Mouse (Mus musculus): ENCODE data around the gene Pfkfb4. TPM values are rescaled to one million over a fixed set of nuclear protein-coding genes. Genes with fewer than 3 reads are reported as not detected.
A peak's percentile ranks its signal among the peaks of the same experiment; 100 is the strongest.

Gene Pfkfb4
- total RNA-seq, 2 experiments from 2014 or later = 14.6 to 17.2 TPM

DNA sequence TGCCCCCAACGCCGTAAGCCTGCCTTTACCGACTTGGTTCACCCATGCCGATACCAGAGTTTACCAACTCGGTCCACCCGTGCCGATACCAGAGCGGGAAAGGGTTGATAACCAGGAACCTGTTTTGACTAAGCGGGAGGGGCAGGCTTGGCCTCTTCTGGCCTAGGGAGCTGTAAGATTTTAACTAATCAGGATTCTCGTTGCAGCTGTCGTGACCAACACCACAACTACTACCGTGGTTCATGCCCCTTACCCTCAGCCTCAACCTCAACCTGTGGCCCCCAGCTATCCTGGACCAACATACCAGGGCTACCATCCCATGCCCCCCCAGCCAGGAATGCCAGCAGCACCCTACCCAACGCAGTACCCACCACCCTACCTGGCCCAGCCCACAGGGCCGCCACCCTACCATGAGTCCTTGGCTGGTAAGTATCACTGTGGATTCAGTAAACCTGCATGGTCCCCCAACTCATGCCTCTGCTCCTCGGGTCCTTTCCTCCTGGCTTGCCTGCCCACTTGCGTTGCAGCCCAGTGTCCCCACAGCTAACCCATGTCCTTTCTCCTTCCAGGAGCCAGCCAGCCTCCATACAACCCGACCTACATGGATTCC lies 64.6 kb downstream of the Pfkfb4 start:
- DNase-seq (ENCODE audit: low spot score in 2 of 2) = no peak

DNA sequence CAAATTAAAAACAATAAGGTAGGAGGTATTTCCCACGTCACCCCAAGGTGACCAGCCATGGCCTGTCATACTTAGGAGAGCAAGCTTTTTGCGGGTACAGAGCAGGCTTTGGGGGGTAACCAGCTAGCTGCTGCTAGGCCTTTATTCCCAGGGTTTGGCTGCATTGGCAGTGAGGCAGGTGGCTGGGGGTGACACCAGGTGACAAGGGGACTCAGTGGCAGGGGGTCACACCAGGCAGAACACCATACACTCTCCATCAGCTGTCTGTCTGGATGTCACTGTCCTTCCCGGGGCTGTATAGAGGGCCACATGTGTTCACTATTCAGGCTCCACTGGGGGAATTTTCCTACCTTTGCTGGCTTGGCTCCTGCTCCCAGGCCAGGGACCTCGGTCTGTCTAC lies 65.3 kb downstream of the Pfkfb4 start:
- DNase-seq (ENCODE audit: low spot score in 2 of 2) = no peak

DNA sequence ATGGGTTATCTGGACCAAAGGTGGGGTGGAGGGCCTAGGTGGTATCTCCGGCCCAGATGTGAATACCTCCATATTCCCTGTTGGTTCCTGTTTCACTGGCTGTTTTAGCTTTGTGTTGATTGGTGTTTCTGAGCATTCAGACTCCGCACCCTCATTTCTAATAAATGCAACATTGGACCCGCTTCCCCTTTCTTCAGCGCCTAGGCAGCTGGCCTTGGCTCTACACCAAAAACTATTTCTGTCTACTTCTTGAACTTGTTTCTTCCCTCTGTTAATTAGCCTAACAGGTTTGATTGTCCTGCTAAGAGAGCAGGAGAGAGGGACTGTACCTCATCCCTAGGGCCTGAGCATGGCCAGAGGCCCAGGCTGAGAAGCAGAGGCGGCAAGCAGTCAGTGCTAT lies 66.0 kb downstream of the Pfkfb4 start:
- DNase-seq (ENCODE audit: low spot score in 2 of 2) = no peak

DNA sequence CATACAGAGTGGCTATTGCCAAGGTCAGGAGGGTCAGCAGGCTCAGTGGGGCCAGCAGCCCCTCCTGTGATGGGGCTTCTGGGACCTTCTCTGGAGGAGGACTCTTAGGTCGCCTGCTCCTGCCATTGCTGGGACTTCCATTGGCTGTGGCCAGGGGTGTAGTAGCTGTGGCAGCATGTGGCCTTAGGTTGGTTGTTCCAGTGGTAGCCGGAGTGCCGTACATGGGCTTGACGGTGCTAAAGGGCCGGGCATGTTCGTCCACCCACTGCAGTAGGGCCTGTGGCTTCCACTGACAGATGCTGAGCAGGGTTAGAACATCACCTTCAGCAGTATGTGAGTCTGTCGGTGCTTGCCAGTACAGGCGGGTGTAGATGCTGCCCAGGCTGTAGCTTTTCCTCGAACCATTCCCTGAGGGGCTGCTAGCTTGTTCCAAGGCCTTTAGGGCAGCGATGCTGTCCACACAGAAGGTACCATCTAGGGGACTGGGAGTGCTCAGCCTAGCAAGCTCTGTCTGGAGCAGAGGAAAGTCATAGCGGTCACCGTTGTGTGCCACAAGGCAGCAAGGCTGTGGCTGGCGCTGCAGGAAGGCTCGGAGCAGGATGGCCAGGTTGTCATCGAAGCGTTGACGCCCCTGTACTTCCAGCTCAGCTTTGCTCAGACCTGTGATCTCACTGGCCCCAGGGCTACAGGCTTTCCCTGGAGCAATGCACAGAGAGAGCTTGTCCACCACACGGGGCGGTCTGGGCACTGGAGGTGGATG lies 66.6 kb downstream of the Pfkfb4 start:
- DNase-seq (ENCODE audit: low spot score in 2 of 2) = no peak

DNA sequence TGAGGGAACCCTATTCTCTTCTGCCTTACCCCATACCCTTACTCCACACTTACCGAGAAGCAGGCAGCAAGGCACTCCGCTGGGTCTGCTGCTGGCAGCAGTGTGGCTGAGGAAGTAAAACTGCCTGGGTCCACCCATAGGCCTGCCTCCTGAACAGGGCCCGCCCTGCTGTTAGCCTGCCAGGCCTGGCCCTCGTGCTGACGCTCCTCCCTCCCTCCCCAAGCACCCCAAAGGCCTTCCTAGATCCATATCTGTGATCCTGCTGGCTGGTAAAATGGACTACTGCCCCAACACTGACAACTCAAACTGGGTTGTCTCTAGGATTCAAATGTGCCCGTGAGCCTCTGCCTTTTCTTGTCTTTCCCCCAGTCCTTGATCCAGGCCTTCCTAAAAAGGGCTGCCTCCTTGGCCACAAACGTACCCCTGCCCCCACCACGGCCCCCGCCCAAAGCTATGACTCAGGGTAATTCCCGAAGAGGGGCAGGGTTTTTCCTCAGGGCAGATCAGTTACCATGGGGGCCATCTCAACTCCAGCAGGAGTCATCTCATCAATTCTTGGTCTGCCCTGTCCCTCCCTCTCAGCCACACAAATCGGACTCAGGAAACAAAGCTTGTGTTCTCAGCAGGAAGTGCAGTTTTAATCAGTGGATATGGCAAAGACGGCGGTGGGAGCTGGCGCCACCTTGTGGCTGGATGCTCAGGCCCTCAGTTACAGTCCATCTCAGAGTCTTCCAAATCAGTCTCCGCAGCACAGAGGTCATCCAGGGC lies 67.7 kb downstream of the Pfkfb4 start, which contains the start of gene Trex1:
Gene Trex1 (minus strand): TSS at position 599 of the 768 bp plus-strand sequence.
- peak; percentile 86 to 90 for DNase-seq (ENCODE audit: low spot score in 2 of 2)

DNA sequence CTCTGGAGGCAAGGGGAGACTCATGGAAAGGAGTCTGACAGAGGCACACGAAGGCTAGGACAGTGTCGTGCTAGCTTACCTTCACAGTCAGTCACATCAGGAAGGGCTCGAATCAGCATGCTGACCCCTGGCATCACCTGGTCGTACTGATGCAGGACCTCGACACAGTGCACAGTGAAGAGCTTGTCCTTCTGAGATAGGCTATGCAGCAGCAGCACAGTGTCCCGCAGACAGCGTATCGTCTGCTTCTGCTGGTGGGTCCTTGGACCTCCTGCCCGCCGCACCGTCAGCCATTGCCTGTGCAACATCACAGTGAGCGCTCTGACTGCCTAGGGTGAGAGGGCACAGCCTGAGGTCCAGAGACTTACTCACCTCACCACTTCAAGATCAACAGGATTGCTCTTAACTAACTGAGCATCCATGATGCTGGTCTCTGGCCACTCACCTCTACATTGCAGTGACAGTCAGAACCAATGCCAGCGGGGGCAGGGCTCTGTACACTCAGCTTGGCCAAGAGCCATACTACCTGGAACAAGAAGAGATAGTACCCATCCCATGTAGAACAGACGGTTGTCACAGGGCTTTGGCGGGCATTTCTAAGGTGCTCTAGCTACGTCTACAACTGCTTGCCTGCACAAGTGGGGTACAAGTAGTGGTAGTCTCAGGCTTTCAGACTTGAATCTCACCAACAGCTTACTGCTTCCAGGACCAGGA lies 68.8 kb downstream of the Pfkfb4 start:
- DNase-seq (ENCODE audit: low spot score in 2 of 2) = no peak

DNA sequence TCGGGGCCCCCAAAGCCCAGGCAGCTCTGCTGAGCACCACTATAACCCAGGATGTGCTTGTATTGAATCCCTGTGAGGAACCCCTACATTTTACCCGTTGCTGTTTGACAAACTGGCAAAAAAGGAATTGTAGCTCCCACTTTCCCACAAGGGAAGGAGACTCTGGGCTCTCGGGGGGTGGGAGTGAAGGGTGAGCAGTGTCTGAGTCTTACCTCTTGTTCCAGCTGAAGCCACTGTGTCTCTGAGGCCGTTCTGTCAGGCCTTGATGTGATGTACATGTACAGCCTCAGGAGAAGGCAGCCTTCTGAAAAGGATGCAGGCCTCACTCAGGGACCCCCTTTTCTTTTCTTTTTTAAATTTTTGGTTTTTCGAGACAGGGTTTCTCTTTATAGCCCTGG lies 69.3 kb downstream of the Pfkfb4 start:
- no peak for DNase-seq (ENCODE audit: low spot score in 2 of 2)

DNA sequence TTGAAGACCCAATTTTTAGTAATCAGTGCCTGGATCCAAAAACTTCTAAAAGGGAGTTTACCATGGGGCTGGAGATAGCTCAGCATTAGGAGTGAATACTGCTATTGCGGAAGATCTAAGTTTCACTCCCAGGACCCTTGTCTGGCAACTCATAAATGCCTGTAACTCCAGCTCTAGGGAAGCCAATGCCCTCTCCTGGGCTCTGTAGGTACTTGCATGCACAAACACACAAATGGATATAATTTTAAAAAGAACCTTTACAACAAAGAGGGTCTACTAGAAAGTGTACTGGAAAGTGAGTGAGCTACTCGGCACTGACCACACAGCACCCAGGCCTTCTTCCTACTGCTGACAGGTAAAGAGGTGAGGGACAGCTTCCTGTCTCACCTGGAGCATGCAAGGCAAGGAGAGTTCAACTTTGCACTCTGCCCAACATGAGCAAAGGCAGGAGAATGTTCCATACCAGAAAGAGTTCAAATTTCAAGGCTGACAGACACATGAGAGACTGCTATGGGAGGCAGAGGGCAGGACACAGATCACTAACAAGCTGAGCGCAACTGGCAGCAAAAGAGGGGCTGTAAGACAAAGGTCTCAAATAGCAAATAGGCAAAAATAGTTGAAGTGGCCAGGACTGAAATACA lies 76.6 kb downstream of the Pfkfb4 start:
- DNase-seq (ENCODE audit: low spot score in 2 of 2) = no peak

DNA sequence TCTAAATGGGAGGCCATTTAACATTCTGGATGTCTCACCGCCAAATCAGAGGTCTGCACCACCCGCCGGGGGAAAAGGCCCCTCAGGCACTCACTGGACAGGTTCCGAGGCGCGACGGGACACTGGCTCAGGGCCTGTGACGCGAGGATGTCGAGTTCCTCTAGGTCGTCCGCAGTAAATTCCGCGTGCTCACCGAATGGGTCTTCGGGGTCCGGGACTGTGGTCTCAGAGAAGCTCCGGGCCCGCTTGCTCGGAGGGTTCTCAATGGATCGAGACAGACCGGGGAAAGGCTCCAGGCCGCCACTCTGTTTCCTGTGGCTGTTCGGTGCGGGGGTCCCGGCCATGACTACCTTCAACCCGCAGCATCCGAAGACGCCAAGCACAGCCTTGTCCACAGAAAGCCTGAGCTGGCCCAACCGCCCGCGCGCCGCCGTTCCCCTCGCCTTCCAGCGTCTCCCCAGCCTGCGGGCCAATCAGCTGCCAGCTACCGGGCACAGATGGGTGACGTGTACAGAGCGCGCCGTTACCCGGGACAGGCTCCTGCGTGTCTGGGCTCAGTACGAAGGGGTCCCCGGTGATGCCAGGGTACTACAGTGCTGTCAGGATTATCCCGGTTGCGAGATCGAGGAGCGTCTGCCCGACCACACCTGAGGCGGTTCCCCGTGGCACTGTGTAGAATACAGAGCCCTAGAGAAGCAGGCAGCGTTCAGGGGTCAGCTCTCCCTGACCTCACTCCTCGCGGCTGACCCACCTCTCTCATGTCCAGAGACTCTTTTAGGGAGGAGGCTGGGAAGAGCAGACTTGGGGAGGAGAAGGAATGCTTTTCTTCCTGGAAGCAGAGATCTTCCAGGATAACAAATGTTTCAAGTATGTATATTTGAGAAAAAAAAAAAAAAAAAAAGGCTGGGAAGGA lies 82.3 kb downstream of the Pfkfb4 start, which contains the start of gene Atrip:
Gene Atrip (minus strand): TSS at position 464 of the 913 bp plus-strand sequence.
- DNase-seq (ENCODE audit: low spot score in 2 of 2) = peak; percentile 95 to 97

DNA sequence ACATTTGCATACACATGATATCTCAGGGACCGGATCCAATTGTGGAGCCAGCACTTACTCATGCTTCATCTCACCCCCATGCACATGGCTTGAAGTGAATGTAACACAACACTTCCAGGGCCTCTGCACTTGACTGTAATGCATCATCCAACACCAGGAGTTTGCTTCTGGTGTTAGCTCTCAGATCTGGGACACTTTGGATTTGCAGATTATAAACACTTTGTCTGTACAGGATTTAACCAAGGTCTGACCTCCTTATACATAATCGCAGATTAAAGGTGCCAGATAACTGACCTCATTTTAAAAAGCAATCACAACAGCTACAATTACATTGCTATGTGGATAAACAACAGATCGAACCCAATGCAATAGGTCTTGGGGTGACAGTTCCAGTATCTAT lies 88.9 kb downstream of the Pfkfb4 start:
- DNase-seq (ENCODE audit: low spot score in 2 of 2) = no peak

DNA sequence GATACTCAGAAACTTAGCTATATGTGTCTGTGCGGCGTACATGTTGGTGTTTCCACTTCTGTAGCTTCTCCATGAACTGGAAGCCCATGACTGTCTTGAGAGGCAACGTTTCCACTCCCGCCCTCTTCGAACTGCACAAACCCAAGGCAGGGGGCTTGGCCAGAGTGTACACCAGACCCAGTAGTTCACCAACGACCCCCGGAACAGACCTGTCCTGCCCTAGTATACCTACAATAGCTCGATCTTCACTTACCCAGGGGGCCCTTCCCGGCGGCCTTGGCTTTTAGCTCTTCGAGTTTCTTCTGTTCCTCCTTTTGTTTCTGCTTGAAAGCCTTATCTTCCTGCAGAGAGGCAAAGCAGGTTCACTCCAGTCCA lies 90.2 kb downstream of the Pfkfb4 start:
- DNase-seq (ENCODE audit: low spot score in 2 of 2) = no peak

Small RNA genes within 50 kb of the gene (microRNA-seq; reads per million reads assigned to microRNA genes)
- gene Mir711 = 0 reads per million in 2 experiments

Other genes starting within 250 kb of the Pfkfb4 start
- gene Ip6k2, start 208.0 kb upstream of the Pfkfb4 start, total RNA-seq (2021) = 100 to 1,000 TPM; 140 to 154 TPM
- gene Nckipsd, start 183.4 kb upstream of the Pfkfb4 start, total RNA-seq (2021) = 10 to 100 TPM; 65.4 to 68.7 TPM
- gene Celsr3, start 165.5 kb upstream of the Pfkfb4 start, total RNA-seq (2021) = 10 to 100 TPM; 51.2 to 56.1 TPM
- gene Slc26a6, start 138.5 kb upstream of the Pfkfb4 start, total RNA-seq (2021) = 10 to 100 TPM; 11.7 to 14.0 TPM
- gene Tmem89, start 77.2 kb upstream of the Pfkfb4 start, total RNA-seq (2021) = not detected
- gene Uqcrc1, start 55.1 kb upstream of the Pfkfb4 start, total RNA-seq (2021) = 100 to 1,000 TPM; 382 to 415 TPM
- gene Col7a1, start 38.2 kb upstream of the Pfkfb4 start, total RNA-seq (2021) = 1 to 10 TPM; 3.1 to 3.4 TPM
- not detected for gene Ucn2, start 5.8 kb upstream of the Pfkfb4 start, total RNA-seq (2021)
- gene Shisa5, start 46.8 kb downstream of the Pfkfb4 start, total RNA-seq (2021) = 10 to 100 TPM; 72.8 to 82.3 TPM
- gene Trex1, start 68.0 kb downstream of the Pfkfb4 start, total RNA-seq (2021) = 10 to 100 TPM; 13.4 to 13.7 TPM
- 10 to 100 TPM; 25.3 to 29.7 TPM for gene Atrip, start 82.3 kb downstream of the Pfkfb4 start, total RNA-seq (2021)
- gene Ccdc51, start 90.7 kb downstream of the Pfkfb4 start, total RNA-seq (2021) = 1 to 10 TPM; 8.1 to 8.7 TPM
- gene Tma7, start 90.8 kb downstream of the Pfkfb4 start, total RNA-seq (2021) = 100 to 1,000 TPM; 308 to 319 TPM
- 10 to 100 TPM; 57.1 to 58.4 TPM for gene Plxnb1, start 103.6 kb downstream of the Pfkfb4 start, total RNA-seq (2021)
- gene Fbxw21, start 170.3 kb downstream of the Pfkfb4 start, total RNA-seq (2021) = not detected
- not detected for gene Fbxw13, start 204.2 kb downstream of the Pfkfb4 start, total RNA-seq (2021)
- gene Fbxw20, start 243.0 kb downstream of the Pfkfb4 start, total RNA-seq (2021) = not detected